Mouse (Mus musculus): ENCODE data around the gene Dab1.

DNA sequence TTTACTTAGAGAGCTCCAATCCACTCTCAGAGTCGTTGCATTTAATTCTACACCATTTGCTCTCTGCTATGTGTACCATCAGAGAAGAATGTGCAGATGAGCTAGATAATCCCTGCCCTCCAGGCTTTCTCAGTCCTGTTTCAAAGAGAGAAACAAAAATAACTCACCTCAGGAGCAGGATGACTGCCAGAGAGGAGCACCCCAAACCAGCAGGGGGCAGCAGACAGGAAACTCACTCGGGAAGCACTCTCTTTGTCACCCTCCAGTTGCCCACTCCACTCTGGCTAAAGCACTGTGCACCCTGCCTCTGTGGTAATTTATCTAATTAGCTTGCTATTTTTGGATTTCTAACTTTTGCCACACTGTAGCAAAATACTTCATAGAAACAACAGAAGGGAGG lies 589.9 kb downstream of the Dab1 start:
- TF ChIP-seq CTCF (IDR thresholded peaks at IDR 0.05; ENCODE audit: insufficient read depth, low read depth, low read length) (peak; percentile 40; the same call in 1 of the 2 replicates), POLR2A (IDR thresholded peaks at IDR 0.05; ENCODE audit: insufficient read depth, low read depth, low read length) (no peak)

All from olfactory bulb, adult 2 months (tissue).